Mouse (Mus musculus): ENCODE results near the gene Dpf1. TPM values are rescaled to one million over a fixed set of nuclear protein-coding genes. Genes with fewer than 3 reads are reported as not detected.

The Dpf1 gene
- polyA plus RNA-seq, 1 experiment: 0.47 TPM

DNA sequence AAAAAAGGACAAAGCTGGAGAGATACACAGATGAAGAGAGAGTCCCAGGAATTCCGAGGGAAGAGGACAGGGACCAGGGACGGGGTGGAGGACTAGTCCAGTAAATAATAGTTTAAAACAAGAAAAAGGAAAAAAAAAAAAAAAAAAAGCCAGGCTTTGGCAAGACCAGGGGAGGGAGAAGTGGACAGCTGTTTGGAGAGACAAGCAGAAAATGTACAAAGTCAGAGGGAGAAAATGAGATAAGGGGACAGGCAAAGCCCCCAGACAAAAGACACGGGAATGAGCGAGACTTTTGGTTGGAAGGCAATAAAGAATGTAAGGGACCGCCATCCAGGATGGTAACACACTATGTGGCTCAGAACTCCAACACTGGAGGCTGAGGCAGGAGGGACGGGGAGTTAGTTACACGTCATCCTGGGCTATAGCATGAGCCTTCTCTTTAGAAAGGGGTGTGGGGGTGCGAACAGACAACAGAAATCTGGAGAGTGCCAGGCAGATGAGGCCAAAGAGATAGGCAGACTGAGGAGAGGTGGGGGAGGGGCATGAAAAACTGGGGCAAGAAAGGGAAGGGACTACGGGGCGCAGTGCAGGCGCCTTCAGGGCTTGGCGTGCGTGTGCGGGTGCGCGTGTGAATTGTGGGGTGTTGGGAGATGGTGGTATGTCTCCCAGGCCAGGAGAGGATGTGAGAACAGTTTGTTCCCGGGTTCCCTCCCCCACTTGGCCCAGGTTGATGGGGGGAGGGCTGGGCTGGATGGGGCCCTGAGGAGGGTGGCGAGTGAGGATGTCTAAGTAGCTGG, 14.6 kb downstream of the Dpf1 start:
- TF ChIP-seq POLR2A (IDR thresholded peaks at IDR 0.05; ENCODE audit: low read depth, low read length) (no peak), CTCF (IDR thresholded peaks at IDR 0.05; ENCODE audit: extremely low read depth, insufficient read length, insufficient replicate concordance, low read depth, low read length) (no peak)
- Histone ChIP-seq H3K27me3 (ENCODE audit: control insufficient read depth, insufficient read depth, low read length) (0 out of 2 replicates have a peak, but pooled peaks cover 3% of the 10 kb centered on the region), H3K4me3 (ENCODE audit: low read depth, low read length) (no peak overlapping the region), H3K36me3 (ENCODE audit: control insufficient read depth, insufficient read depth, low read length) (peaks cover 16% of the 10 kb centered on the region), H3K4me1 (ENCODE audit: control insufficient read depth, insufficient read depth, insufficient read length, low read length) (peaks cover 5% of the 10 kb centered on the region), H3K27ac (ENCODE audit: insufficient read depth, low read depth, low read length) (no peak overlapping the region)
- 11% methylated on average over 18 of the region's 18 CpGs for WGBS

DNA sequence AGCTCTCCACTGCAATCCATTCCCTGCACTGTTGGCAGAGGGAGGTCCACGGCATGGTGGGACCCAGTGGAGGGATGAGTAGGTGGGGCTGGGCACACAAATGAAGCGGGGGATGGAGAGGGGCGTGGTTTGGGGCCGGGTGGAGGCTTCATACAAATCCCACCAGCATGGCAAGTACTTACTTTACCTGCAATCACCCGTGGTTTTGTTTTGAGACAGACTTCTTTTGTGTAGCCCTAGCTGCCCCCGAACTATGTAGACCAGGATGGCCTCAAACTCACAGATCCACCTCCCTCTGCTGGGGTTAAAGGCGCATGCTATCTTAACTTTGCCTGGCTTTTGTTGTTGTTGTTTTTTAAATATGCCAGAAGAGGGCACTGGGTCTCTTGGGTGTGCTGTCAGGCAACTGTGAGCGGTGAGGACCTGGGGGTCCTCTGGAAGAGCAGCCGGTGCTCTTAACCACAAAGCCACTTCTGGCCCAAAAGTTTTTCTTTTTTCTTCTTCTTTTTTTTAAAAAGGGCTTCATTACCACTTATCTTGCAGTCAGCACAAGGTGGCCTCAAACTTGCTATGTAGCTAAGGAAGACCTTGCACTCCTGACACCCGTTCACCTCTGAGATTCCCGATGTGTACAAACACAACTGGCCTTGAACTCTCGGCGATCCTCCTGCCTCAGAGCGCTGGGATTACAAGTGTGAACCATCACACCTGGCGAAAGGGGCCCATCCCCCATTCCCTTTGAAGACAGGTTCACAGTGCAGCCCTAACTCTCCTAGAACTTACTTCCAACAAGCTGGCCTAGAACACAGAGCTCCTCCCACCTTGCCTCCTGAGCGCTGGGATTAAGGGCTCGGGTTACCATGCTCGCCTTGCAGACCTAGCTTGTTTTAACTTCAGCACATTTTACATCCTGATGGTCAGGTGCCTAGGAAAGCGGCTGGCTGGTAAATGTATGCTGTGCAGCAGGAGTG, 15.9 kb downstream of the Dpf1 start:
- WGBS: 37% methylated on average over 19 of the region's 19 CpGs
- H3K27me3 ChIP-seq (ENCODE audit: control insufficient read depth, insufficient read depth, low read length): 0 out of 2 replicates have a peak, but pooled peaks cover 3% of the 10 kb centered on the region

DNA sequence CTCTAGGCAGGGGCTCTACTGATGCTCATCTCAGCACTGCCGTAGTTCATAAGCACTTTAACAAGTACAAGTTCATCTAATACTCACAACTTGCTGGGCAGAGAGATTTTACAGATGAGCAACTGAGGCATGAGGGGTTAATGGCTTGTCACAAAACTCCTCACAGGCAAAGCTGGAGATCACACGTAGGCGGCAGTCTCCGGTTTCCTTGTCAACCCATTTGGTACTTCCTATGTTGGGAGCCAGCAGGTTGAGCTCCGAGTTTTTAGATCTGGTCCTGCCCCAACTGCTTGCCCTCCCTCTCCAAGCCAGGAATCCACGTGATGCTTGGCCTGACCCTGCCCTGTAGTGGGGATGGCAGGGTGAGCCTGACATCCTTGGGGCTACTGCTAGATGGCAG, 23.3 kb downstream of the Dpf1 start:
- no peak overlapping the region for H3K4me3 ChIP-seq (ENCODE audit: low read depth, low read length)
- H3K4me1 ChIP-seq (ENCODE audit: control insufficient read depth, insufficient read depth, insufficient read length, low read length): no peaks in the 10 kb centered on the region
- WGBS: 86% methylated on average over 6 of the region's 6 CpGs
- TF ChIP-seq POLR2A (IDR thresholded peaks at IDR 0.05; ENCODE audit: low read depth, low read length) (no peak), CTCF (IDR thresholded peaks at IDR 0.05; ENCODE audit: extremely low read depth, insufficient read length, insufficient replicate concordance, low read depth, low read length) (no peak)
- no peaks in the 10 kb centered on the region for H3K27me3 ChIP-seq (ENCODE audit: control insufficient read depth, insufficient read depth, low read length)
- peaks cover 70% of the 10 kb centered on the region for H3K36me3 ChIP-seq (ENCODE audit: control insufficient read depth, insufficient read depth, low read length)
- H3K27ac ChIP-seq (ENCODE audit: insufficient read depth, low read depth, low read length): no peak overlapping the region

More for the DNA sequence above, 15.9 kb downstream of the Dpf1 start:
- Histone ChIP-seq H3K4me1 (ENCODE audit: control insufficient read depth, insufficient read depth, insufficient read length, low read length) (peaks cover 5% of the 10 kb centered on the region), H3K4me3 (ENCODE audit: low read depth, low read length) (no peak overlapping the region), H3K36me3 (ENCODE audit: control insufficient read depth, insufficient read depth, low read length) (peaks cover 25% of the 10 kb centered on the region), H3K27ac (ENCODE audit: insufficient read depth, low read depth, low read length) (no peak overlapping the region)
- TF ChIP-seq CTCF (IDR thresholded peaks at IDR 0.05; ENCODE audit: extremely low read depth, insufficient read length, insufficient replicate concordance, low read depth, low read length) (no peak), POLR2A (IDR thresholded peaks at IDR 0.05; ENCODE audit: low read depth, low read length) (no peak)

DNA sequence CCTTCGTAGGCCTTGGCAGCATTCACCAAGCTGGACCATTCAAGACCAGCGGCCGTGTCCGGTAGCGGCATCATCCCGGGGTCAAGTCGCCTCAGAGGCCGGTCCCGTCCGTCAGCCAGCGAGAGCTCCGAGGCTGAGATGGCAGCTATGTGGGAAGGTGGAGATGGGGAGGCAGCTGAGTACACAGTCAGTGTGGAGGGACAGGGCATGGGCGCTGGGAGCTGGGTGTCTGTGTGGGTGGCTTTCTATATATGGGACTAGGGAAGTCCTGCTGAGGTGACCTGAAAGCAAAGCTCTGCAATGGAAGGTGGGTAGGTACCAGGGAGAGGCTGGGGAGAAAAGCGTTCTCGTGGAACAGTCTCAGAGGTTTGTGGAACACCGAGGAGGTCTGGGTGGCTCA, 25.2 kb downstream of the Dpf1 start:
- Histone ChIP-seq H3K4me1 (ENCODE audit: control insufficient read depth, insufficient read depth, insufficient read length, low read length) (no peaks in the 10 kb centered on the region), H3K27me3 (ENCODE audit: control insufficient read depth, insufficient read depth, low read length) (no peaks in the 10 kb centered on the region), H3K36me3 (ENCODE audit: control insufficient read depth, insufficient read depth, low read length) (peaks cover 63% of the 10 kb centered on the region), H3K4me3 (ENCODE audit: low read depth, low read length) (no peak overlapping the region), H3K27ac (ENCODE audit: insufficient read depth, low read depth, low read length) (no peak overlapping the region)
- 91% methylated on average over 16 of the region's 16 CpGs for WGBS
- TF ChIP-seq POLR2A (IDR thresholded peaks at IDR 0.05; ENCODE audit: low read depth, low read length): no peak
- no peak for TF ChIP-seq CTCF (IDR thresholded peaks at IDR 0.05; ENCODE audit: extremely low read depth, insufficient read length, insufficient replicate concordance, low read depth, low read length)

DNA sequence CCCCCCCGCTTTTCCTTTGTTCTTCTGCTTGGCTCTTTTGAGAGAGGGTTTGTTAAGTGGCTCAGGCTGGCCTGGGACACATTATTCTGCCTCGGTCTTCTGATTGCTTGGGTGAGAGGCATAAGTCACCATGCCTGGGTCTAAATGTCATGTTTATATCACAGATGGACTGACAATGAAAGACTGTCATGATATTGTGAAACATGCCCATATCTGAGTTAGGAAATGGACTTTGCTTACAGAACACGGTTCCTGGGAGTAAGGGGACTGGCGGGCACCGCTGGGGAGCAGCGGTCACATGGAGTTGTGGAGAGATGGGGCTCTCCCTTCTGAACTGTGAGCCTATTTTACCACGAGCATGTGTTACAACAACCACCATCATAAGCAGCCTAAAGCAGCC, 30.4 kb downstream of the Dpf1 start:
- H3K36me3 ChIP-seq (ENCODE audit: control insufficient read depth, insufficient read depth, low read length): peaks cover 52% of the 10 kb centered on the region
- no peak for TF ChIP-seq CTCF (IDR thresholded peaks at IDR 0.05; ENCODE audit: extremely low read depth, insufficient read length, insufficient replicate concordance, low read depth, low read length)
- H3K4me3 ChIP-seq (ENCODE audit: low read depth, low read length): no peak overlapping the region

DNA sequence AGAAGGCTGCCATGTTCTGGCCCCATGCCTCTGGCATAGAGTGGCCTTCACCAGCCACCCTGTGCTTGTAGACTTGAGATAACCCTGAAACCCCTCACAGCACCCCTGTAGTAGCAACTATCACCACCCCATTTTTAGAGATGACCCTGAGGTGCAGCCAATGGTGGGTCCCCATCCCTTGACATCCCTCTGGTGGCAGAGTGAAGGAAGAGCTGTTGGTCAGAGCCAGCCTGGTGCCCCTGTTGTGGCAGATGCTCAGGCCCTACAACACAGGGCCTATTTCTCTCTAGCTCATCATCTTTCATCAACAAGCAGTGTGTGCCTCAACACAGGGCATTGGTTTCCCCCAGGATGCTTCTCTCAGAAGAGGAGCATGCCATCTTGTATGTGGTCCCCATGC, 31.5 kb downstream of the Dpf1 start:
- Histone ChIP-seq H3K4me3 (ENCODE audit: low read depth, low read length) (no peak overlapping the region), H3K27me3 (ENCODE audit: control insufficient read depth, insufficient read depth, low read length) (no peaks in the 10 kb centered on the region), H3K27ac (ENCODE audit: insufficient read depth, low read depth, low read length) (no peak overlapping the region), H3K4me1 (ENCODE audit: control insufficient read depth, insufficient read depth, insufficient read length, low read length) (peaks cover 11% of the 10 kb centered on the region), H3K36me3 (ENCODE audit: control insufficient read depth, insufficient read depth, low read length) (peaks cover 47% of the 10 kb centered on the region)
- TF ChIP-seq CTCF (IDR thresholded peaks at IDR 0.05; ENCODE audit: extremely low read depth, insufficient read length, insufficient replicate concordance, low read depth, low read length): no peak
- TF ChIP-seq POLR2A (IDR thresholded peaks at IDR 0.05; ENCODE audit: low read depth, low read length): no peak

More for the DNA sequence above, 30.4 kb downstream of the Dpf1 start:
- Histone ChIP-seq H3K4me1 (ENCODE audit: control insufficient read depth, insufficient read depth, insufficient read length, low read length) (peaks cover 9% of the 10 kb centered on the region), H3K27me3 (ENCODE audit: control insufficient read depth, insufficient read depth, low read length) (no peaks in the 10 kb centered on the region), H3K27ac (ENCODE audit: insufficient read depth, low read depth, low read length) (no peak overlapping the region)
- 71% methylated on average over 7 of the region's 7 CpGs for WGBS
